Mouse (Mus musculus): ENCODE results near the gene Ncapd2. TPM values are rescaled to one million over a fixed set of nuclear protein-coding genes. Genes with fewer than 3 reads are reported as not detected.

Ncapd2 gene
- 249 and 284 TPM in 2 replicates for polyA plus RNA-seq (2012)

DNA sequence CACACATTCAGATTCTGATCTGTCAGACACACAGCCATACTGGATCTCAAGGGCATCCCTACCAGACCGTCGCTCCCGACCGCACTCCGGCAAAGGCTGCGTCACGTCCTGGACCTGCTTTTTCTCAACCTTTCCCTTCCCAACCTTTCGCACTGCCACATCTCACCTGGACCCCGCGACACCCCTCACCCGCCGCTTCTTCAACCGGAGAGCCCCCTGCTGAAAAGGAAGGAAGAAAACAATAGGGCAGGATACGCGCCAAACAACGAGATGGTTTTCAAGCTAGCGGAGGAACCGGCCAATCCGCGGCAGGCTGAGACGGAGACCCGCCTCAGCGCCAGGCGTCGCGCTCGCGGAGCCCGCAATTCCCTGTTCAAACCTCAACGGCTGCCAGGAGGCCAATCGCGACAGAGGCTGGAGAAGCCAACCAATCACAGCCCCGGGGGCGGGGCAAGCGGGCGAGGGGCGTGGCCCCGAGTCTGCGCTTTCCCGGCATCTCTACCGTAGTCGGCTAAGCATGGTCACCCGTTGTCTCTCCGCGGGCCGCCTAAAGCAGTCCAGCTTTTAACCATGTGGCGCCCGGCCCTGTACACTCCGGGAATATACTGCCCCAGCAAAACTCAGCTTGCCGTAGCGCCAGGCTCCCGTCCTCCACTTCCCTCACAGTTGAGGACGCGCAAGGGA, at the start of gene Ncapd2, which contains the start of gene Mrpl51:
Gene Ncapd2, minus strand, starts transcription at position 370 of the 684 bp plus-strand sequence.
Gene Mrpl51, plus strand, starts transcription at position 470 of the 684 bp plus-strand sequence.

DNA sequence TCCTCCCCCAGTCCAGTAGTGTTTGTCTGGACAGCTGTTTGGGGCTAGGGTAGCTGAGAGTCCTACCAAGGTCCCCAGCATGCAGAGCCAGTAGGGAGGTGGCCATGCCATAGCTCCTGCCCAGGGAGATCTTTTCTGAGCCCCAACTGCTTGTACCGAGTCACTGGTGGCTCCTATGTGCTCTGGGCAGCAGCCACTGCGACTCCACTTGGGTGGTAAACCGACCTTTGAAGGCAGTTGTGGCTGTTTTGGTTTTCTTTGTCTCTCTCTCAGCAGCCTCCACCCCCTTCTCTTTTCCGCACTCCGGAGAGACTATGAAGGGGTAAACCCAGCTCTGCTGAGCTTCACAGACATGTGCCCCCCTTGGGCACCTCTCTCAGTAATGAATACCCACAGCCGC, 45.3 kb upstream of the Ncapd2 start, which contains the start of gene Cd27:
Gene Cd27, minus strand, starts transcription at position 229 of the 400 bp plus-strand sequence.

DNA sequence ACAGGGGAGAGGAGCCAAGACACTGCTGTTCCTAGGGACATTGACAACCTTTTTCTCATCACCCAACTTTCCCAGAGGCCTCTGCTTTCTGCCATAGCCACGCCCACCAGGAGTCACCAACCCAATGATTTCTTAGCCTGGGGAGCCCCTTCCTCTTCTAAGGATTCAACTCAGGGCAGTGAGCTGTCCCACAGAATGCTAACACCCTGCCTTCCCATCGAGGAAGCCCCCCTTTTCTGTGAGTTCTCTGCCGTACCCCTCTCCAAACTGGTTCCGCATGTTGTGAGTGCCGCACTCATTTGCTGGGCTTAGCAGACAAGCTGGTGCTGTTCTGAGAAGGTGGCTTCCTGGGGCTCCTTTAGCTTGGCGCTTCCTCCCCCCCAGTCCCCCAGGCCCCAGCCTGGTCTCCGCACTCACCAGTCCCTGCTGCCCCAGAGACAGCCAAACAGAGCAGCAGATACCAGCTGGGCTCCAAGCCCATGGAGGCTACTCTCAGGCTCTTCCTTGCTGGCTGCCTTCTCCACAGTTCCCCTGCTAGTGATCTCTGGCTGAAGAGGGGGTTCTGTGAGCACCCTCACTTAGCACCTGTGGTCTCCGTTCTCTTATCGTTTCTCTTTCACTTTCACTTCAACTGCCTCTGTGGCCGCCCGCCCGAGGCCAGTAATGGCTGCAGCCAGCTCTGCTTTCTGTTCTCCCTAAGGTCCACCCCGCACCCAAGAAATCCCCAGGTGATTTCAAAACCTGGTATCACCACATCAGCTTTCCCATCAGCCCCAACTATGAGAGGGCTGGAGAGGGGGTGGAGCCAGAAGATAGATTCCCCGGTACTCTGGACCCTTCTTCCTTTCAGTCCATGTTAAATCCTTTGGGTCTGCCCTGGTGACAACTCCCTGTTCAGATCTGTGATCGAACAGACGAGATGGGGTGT, 39.9 kb upstream of the Ncapd2 start, which contains the start of gene Tapbpl:
Gene Tapbpl, minus strand, starts transcription at position 744 of the 928 bp plus-strand sequence.

DNA sequence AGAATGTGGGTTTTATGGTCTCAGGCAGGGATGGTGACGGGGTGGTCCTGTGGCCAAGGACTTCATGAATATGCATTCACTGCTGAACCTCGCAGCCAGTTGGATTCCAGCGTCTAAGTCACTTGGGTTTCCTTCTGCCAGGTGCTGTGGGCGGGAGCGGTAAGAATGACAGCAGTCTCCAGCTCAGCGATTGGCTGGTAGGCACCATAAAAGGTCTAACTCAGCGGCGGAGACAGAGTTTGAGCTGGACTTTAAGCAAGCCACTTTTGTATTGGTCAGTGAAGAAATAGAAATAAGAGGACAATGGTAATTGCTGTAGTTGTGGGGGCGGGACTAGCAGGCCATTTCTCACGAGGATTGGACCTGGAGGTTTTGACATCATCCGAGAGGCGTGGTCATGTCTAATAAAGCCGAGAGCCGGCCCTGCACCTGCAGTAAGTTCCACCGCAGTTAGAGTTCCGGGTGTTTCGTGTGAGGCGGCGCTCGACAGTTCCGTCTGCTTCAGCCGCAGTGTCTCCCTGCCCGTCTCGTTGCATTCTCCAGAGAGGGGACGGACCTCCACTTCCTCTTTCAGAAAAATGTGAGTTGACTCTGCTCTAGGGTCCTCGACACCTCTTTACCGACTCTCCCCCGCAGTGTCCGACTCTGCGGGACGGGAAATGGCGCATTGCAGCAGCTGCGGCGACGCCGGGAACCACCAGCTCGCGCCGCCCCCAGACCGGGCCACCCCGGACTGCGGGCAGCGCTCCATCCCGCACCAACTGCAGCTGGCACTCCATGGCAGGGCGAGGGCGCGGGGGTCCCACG, 23.9 kb upstream of the Ncapd2 start, which contains the start of gene Vamp1:
Gene Vamp1, plus strand, starts transcription at position 404 of the 807 bp plus-strand sequence.

DNA sequence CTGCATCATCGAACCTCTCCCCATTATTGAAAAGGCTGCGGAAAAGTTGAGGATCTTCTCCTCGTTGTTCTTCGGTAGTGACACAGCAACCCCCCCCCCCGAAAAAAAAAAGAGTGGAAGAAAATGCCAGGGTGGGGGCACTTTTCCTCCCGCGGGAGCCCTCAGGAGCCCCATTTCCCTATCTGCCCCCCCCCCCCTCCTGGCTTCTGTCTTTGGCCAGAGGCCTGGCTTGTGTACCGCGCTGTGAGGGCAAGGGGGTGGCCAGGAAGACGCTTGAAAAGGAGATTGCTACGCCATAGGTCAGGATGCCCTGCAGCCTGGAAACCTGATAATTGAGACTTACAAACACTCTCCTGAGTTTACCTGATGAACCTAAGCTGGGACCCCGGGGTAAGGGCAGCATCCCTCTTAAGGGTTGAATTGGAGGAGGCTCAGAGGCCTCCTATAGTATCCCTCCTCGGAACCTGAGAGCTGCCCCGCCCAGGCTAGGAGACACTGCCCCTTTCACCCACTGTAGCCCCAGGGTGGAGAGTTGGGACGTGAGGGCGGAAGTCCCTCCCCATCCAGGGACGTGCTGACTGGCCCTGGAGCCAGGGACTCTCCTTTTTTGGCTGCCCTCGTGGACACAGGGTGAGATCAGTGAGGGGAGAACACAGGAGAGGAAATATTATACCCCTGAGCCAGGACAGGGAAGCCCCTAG, 25.3 kb downstream of the Ncapd2 start, which contains the start of gene Gapdh:
Gene Gapdh, minus strand, starts transcription at position 417 of the 701 bp plus-strand sequence.

DNA sequence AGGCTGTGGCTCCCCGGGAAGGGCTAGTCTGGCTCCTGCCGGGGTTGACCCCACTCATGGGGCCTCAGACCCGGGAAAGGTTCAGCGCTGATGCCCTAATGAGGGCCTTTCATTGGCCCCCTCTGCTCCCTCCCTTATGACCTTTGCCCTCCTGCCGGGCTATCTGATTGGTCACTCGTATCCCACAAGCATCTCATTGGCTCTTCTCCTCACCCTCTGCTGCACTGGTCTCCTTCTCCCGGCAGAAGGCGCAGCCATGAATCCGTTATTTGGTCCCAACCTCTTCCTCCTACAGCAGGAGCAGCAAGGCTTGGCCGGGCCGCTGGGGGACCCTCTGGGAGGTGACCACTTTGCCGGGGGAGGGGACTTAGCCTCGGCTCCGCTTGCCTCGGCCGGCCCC, 46.5 kb downstream of the Ncapd2 start, which contains the start of gene Iffo1:
Gene Iffo1, plus strand, starts transcription at position 241 of the 400 bp plus-strand sequence.

DNA sequence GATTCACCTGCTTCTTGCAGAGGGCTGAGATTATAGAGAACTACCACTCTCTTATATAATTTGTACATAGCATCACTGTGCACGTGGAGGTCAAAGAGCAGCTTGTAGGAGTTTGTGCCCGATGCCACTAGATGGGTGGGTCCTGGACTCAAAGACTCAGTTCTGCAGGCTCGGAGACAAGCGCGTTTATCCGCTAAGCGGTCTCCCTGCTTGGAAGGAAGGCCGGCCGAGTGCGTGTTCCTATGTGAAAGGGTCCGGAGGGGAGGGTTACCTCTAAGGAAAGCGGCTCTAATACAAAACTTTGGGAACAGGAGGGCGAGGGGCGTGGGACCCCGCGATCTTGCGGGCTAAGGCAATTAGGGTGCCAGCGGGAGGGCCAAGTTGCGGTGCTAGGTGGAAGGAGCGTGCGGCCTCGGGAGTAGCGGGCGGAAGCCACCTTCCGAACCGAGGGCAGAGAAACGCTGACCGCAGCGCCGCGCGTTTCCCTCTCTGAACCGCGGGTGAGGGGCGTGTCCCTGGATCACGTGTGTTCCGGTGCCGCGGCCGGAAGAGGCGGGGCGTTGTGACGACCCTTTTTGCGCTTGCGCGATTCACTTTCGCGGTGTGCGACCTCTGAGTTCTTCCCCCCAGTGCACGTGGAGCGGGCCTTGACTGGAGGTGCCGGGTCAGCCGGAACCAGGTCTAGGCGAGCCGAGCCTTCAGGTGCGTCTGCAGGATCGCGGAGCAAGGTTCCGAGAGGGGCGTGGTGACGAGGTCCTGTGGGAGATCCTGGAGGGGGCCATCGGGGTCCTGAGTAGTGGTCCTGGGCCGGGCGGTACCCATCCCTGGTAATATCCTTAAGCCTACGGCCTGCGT, 60.0 kb downstream of the Ncapd2 start, which contains the start of gene Nop2:
Gene Nop2, plus strand, starts transcription at position 608 of the 855 bp plus-strand sequence.

Other genes starting within 250 kb of the Ncapd2 start
- gene Cops7a, start 226.2 kb downstream of the Ncapd2 start, polyA plus RNA-seq (2012), result 50.6 and 53.4 TPM in 2 replicates
- 0.24 and 1.00 TPM in 2 replicates for gene Pianp, start 195.0 kb downstream of the Ncapd2 start, polyA plus RNA-seq (2012)
- 74.6 and 80.3 TPM in 2 replicates for gene Zfp384, start 182.6 kb downstream of the Ncapd2 start, polyA plus RNA-seq (2012)
- 15.9 and 19.1 TPM in 2 replicates for gene Ing4, start 151.9 kb downstream of the Ncapd2 start, polyA plus RNA-seq (2012)
- gene Acrbp, start 142.0 kb downstream of the Ncapd2 start, polyA plus RNA-seq (2012), result 12.2 and 12.7 TPM in 2 replicates
- 1.8 and 5.1 TPM in 2 replicates for gene Lpar5, start 123.8 kb downstream of the Ncapd2 start, polyA plus RNA-seq (2012)
- 149 and 226 TPM in 2 replicates for gene Chd4, start 95.7 kb downstream of the Ncapd2 start, polyA plus RNA-seq (2012)
- gene Nop2, start 59.8 kb downstream of the Ncapd2 start, polyA plus RNA-seq (2012), result 47.6 and 60.9 TPM in 2 replicates
- 48.0 and 55.0 TPM in 2 replicates for gene Iffo1, start 46.5 kb downstream of the Ncapd2 start, polyA plus RNA-seq (2012)
- 9,186 and 10,401 TPM in 2 replicates for gene Gapdh, start 25.2 kb downstream of the Ncapd2 start, polyA plus RNA-seq (2012)
- gene Mrpl51, start 100 bp upstream of the Ncapd2 start, polyA plus RNA-seq (2012), result 89.5 and 130 TPM in 2 replicates
- 3.3 and 4.6 TPM in 2 replicates for gene Vamp1, start 23.9 kb upstream of the Ncapd2 start, polyA plus RNA-seq (2012)
- gene Tapbpl, start 40.2 kb upstream of the Ncapd2 start, polyA plus RNA-seq (2012), result 24.6 and 24.9 TPM in 2 replicates
- 41.2 and 57.0 TPM in 2 replicates for gene Cd27, start 45.3 kb upstream of the Ncapd2 start, polyA plus RNA-seq (2012)
- gene Tuba3a, start 94.3 kb upstream of the Ncapd2 start, polyA plus RNA-seq (2012), result not detected in 2 replicates
- gene Ltbr, start 122.2 kb upstream of the Ncapd2 start, polyA plus RNA-seq (2012), result 116 and 137 TPM in 2 replicates
- gene Scnn1a, start 129.0 kb upstream of the Ncapd2 start, polyA plus RNA-seq (2012), result 17.2 and 30.5 TPM in 2 replicates
- gene Tnfrsf1a, start 157.7 kb upstream of the Ncapd2 start, polyA plus RNA-seq (2012), result 254 and 426 TPM in 2 replicates
- gene Plekhg6, start 189.1 kb upstream of the Ncapd2 start, polyA plus RNA-seq (2012), result 0.06 and 0.13 TPM in 2 replicates